Mouse (Mus musculus) heart, postnatal 25 days (tissue): ENCODE data around the gene Gm5799. TPM values are rescaled to one million over a fixed set of nuclear protein-coding genes. Genes with fewer than 3 reads are reported as not detected.
"Not testable (repeated sequence)": the region's sequence is repeated elsewhere in the genome, so short reads cannot be mapped to it uniquely, and the experiment has no call there.

Source experiments
- DNase-seq: peaks from one replicate; pipeline ENCODE4 v3.0.0; 2022; ENCODE audit warnings: low spot score
- intact Hi-C: fragments of 180-260 bp; cut with DNase I; formaldehyde crosslinking; loops from one replicate; pipeline ENCODE4 v1.15.1; 2025
- total RNA-seq, 2 experiments: library from RNA; stranded (reverse); gene quantifications; 2 replicates each; pipeline ENCODE4 v1.2.3; 2021

Gene Gm5799
- total RNA-seq = not detected

GRCm38 (mm10) chr14:43543276-43543675 is at the start of gene Gm5799:
Gm5799 (plus strand) TSS chr14:43543576.
- intact Hi-C loops = not testable (repeated sequence)

DNA sequence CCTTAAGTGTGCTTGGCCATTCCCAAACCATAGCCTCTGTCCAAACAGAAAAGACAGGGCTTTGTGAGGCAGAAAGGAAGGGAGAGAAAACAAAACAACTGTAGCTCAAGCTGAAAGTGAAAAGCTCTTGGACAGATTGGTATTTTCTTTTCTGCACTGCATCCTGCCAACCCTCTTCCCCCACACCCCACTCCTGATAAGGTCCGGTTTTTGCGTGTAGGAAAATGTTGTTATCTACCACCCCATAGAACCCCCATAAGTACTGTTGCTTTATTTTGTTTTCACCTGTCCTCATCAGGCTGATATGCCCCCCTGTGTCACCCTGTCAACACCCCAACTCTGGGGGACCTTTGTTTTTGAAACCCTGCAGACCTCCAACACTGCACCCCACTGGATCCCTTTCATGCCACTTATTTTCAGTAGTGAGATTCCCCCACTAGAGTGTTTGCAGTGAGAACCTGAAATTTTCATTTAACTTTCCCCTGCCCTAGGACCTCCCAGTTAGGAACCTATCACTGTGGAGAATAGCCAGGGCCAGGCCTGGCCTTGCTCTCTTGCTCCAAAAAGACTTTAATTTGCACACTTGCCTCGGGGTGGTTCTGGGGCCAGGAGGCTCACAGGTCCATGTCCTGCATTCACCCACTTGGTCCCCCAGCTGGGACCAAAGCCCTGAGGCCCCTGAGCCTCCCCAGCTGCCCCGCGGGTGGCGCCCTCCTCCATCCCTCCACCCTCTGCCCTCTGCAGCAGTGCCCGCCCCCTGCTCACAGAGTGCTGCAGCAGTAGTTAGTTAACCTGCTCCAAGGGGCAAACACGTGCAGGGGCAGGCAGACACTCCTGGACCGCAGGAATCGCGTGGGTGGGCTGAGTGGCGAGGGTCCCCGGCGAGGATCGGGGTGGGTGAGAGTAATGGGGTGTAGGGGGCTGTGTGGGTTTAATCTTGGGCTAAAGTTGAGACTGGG is 12.0 kb upstream of the Gm5799 start:
- intact Hi-C loops, DNase-seq: not testable (repeated sequence)

More at GRCm38 (mm10) chr14:43543276-43543675, at the start of gene Gm5799:
- DNase-seq = not testable (repeated sequence)

DNA sequence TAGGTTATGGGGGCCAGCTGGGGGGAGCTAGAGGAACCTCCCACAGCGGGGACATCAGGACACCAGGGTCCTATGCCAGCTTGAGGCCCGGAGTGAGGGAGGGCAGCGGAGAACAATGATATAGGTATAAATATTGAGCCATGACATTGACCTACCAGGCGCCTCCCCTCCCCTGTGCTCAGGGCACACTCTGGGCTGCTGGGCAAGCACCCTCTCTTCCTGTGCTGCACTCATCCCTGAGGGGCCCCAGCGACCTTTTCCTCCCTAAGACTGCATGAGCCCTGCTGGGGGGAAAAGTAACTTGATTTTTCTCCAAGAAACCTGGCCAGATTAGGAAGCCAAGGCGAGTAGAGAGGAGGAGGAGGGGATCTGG is 11.4 kb upstream of the Gm5799 start:
- intact Hi-C loops, DNase-seq: not testable (repeated sequence)

- DNase-seq, intact Hi-C loops: not testable (repeated sequence)
Observed at GRCm38 (mm10) chr14:43532387-43532786, 11.0 kb upstream of the Gm5799 start.

DNA sequence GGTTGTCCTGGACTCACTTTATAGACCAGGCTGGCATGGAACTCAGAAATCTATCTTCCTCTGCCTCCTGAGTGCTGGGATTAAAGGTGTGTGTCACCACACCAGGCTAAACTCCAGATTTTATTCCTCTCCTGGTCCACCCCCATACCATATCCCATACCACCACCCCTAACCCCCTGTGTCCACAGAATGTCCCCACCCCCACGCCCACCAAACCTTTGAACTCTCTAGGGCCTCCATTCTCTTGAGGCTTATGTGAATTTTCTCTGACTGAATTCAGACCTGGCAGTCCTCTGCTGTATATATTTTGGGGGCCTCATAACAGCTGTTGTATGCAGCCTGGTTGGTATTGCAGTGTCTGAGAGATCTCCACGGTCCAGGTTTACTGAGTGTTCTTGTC is 5.2 kb upstream of the Gm5799 start:
- DNase-seq, intact Hi-C loops: not testable (repeated sequence)

- intact Hi-C loops, DNase-seq: not testable (repeated sequence)
Observed at GRCm38 (mm10) chr14:43546281-43546680, 2.9 kb downstream of the Gm5799 start.

DNA sequence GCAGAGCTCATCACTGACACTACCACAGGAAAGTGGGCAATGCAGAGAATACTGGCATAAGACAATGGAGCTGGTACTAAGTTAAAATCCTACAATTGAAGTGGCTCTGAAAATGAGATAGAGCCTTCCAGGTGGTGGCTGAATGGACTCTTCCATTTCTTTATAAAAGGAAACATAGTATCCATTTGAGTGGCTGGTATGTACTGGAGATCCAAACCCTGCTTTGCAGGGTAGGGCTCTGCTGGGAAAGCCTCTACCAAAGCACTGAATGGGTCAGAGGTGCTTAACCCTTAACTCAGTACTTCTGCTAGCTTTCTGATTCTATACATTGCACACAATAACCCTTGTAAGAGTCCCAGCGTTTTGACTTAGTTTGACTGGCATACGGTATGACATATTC is 8.9 kb downstream of the Gm5799 start:
- intact Hi-C loops, DNase-seq: not testable (repeated sequence)

- intact Hi-C loops, DNase-seq: not testable (repeated sequence)
Observed at GRCm38 (mm10) chr14:43577969-43578368, 34.6 kb downstream of the Gm5799 start.

GRCm38 (mm10) chr14:43579046-43579445 is 35.7 kb downstream of the Gm5799 start, which contains the start of gene Gm17654:
Gm17654 (minus strand) TSS chr14:43579146.
- intact Hi-C loops, DNase-seq: not testable (repeated sequence)

Other genes starting within 250 kb of the Gm5799 start
- gene Gm8127, start 249.7 kb upstream of the Gm5799 start, total RNA-seq = not detected
- not detected for gene 1700001F09Rik, start 195.8 kb upstream of the Gm5799 start, total RNA-seq
- not detected for gene Gm8138, start 127.2 kb upstream of the Gm5799 start, total RNA-seq
- gene Gm17654, start 35.6 kb downstream of the Gm5799 start, total RNA-seq = not detected
- not detected for gene Gm10375, start 64.4 kb downstream of the Gm5799 start, total RNA-seq
- gene Gm8165, start 133.6 kb downstream of the Gm5799 start, total RNA-seq = not detected
- under 1 TPM; 0.17 to 0.78 TPM for gene Gm7324, start 154.3 kb downstream of the Gm5799 start, total RNA-seq
- gene Gm16506, start 183.9 kb downstream of the Gm5799 start, total RNA-seq = not detected
- not detected for gene Gm6526, start 204.3 kb downstream of the Gm5799 start, total RNA-seq
- gene Gm8180, start 241.2 kb downstream of the Gm5799 start, total RNA-seq = not detected